Mouse (Mus musculus) kidney, embryonic 15.5 days (tissue): ENCODE data around the gene Pcbd2. TPM values are rescaled to one million over a fixed set of nuclear protein-coding genes. Genes with fewer than 3 reads are reported as not detected.

ENCODE experiments used
- ATAC-seq: fragments of 200-750 bp; cut with Nextera tagmentation; replicated peaks from 2 replicates; pipeline ENCODE4 v1.8.0; 2017; ENCODE audit warnings: moderate TSS enrichment; ENCODE audit not compliant: low FRiP score
- H3K27ac ChIP-seq: fragments of 300-500 bp; sonication (generic); 2 replicates; pipeline ENCODE4 v1.5.1; 2015; ENCODE audit warnings: mild to moderate bottlenecking, inconsistent platforms
- H3K27me3 ChIP-seq: fragments of 300-500 bp; sonication (generic); 2 replicates; pipeline ENCODE4 v1.6.1; 2015; ENCODE audit warnings: inconsistent platforms
- H3K36me3 ChIP-seq: fragments of 300-500 bp; sonication (generic); 2 replicates; pipeline ENCODE4 v1.6.1; 2015; ENCODE audit warnings: inconsistent platforms
- H3K4me1 ChIP-seq: fragments of 300-500 bp; sonication (generic); 2 replicates; pipeline ENCODE4 v1.6.1; 2015; ENCODE audit warnings: inconsistent platforms
- H3K4me2 ChIP-seq: fragments of 300-500 bp; sonication (generic); 2 replicates; pipeline ENCODE4 v1.6.1; 2015; ENCODE audit warnings: moderate library complexity, mild to moderate bottlenecking, inconsistent platforms
- H3K4me3 ChIP-seq: fragments of 300-500 bp; sonication (generic); replicated peaks from 2 replicates; pipeline ENCODE4 v1.5.1; 2015; ENCODE audit warnings: mild to moderate bottlenecking, inconsistent platforms
- H3K9ac ChIP-seq: fragments of 300-500 bp; sonication (generic); 2 replicates; pipeline ENCODE4 v1.6.1; 2015; ENCODE audit warnings: mild to moderate bottlenecking, inconsistent platforms
- H3K9me3 ChIP-seq: fragments of 300-500 bp; sonication (generic); replicated peaks from 2 replicates; pipeline ENCODE4 v1.6.1; 2016; ENCODE audit warnings: inconsistent platforms
- WGBS: fragments of 180-500 bp; shearing (Covaris S2); methylation state at CpG from one replicate; pipeline ENCODE4 v1.1.7; 2015; ENCODE audit warnings: mixed read lengths; 5-methylcytosine and 5-hydroxymethylcytosine counted together
- polyA plus RNA-seq: library from polyadenylated mRNA; unstranded; fragments of >200 nt; fragmentation: Nextera tagmentation; extraction: Ambion mirVana; gene quantifications from 2 replicates; pipeline ENCODE4 v1.2.1, GENCODE M21; 2015

Gene Pcbd2
- polyA plus RNA-seq, 1 experiment from 2014 or later: 54.9 TPM

DNA sequence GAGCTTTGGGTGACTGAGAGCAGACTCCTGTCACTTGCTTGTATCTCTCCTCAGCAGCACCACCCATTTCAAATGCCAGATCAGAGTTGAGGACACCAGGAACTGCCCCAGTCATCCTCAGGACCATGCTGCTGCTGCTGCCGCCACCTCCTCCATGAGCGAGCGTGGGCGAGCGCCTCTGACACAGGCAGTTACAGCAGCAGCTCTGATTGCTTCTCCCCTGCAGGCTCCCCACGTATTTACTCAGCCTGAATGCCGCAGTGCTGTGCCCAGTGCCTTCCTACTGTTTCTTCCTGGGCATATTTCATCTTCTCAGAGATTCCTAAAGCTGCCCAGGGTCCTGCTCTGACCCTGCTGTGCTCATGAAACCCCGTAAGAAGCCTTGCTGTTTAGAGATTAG is 15.1 kb downstream of the Pcbd2 start:
- WGBS: 37% methylated on average over 8 of the region's 8 CpGs
- H3K27me3 ChIP-seq: no peaks in the 10 kb centered on the region
- peak; percentile 55; the same call in 1 of the 2 replicates for ATAC-seq

DNA sequence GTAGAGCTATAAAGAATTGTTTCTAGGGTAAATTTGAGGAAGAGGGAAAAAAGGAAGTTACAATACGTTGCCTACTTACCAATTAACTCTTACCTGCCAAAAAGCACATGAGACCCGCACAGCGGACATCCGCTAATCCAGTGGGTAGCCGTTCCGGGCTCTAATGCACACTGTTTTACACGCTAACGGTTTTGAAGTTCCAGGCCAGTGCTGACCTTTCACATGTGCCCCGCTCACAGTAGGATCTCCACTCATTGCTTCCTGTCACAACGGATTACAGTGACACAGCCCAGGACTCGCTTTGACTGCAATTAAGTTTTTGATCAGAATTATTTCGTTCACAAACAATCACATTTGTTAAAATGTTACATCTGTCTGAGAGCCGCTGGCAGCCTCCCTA is 27.2 kb downstream of the Pcbd2 start:
- Histone ChIP-seq H3K4me1 (peaks cover 12% of the 10 kb centered on the region), H3K27ac (no peak overlapping the region), H3K27me3 (no peaks in the 10 kb centered on the region), H3K4me3 (no peak overlapping the region), H3K9me3 (no peaks in the 10 kb centered on the region), H3K9ac (no peak overlapping the region), H3K4me2 (no peak overlapping the region), H3K36me3 (no peaks in the 10 kb centered on the region)
- no peak for ATAC-seq
- WGBS: 77% methylated on average over 13 of the region's 13 CpGs

More for the DNA sequence above, 15.1 kb downstream of the Pcbd2 start:
- H3K36me3 ChIP-seq: peaks cover 6% of the 10 kb centered on the region; the same call in 1 of the 2 replicates
- no peaks in the 10 kb centered on the region for H3K9me3 ChIP-seq
- no peak overlapping the region for H3K9ac ChIP-seq
- peak overlapping the region; percentile 48; the same call in 1 of the 2 replicates for H3K27ac ChIP-seq
- 0 out of 2 replicates have a peak overlapping the region, but pooled peaks have one; percentile 27 for H3K4me2 ChIP-seq
- no peak overlapping the region for H3K4me3 ChIP-seq
- H3K4me1 ChIP-seq: peaks cover 19% of the 10 kb centered on the region

GRCm38 (mm10) chr13:55756789-55757188 is 29.6 kb downstream of the Pcbd2 start:
- H3K9ac ChIP-seq: peak overlapping the region; percentile 35; the same call in 1 of the 2 replicates

DNA sequence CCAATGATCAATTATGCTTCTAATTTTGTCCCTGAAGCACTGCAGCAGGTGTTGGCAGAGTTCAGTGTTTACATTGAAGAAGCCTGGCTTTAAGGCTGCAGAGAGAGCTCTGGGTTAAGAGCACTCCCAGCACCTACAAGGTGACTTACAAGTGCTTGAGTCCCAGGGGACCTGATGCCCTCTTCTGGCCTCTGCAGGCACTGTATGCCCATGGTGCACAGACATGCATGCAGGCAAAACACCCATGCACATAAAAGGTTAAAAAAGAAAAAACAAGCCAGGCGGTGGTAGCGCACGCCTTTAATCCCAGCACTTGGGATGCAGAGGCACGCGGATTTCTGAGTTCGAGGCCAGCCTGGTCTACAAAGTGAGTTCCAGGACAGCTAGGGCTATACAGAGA is 30.5 kb downstream of the Pcbd2 start:
- no peak for ATAC-seq
- 91% methylated on average over 6 of the region's 6 CpGs for WGBS

More at GRCm38 (mm10) chr13:55756789-55757188, 29.6 kb downstream of the Pcbd2 start:
- 17% methylated on average over 8 of the region's 8 CpGs for WGBS
- Histone ChIP-seq H3K27me3 (no peaks in the 10 kb centered on the region), H3K9me3 (no peaks in the 10 kb centered on the region), H3K4me3 (peak overlapping the region; percentile 29), H3K27ac (peak overlapping the region; percentile 32; the same call in 1 of the 2 replicates), H3K4me1 (peaks cover 25% of the 10 kb centered on the region), H3K4me2 (peak overlapping the region; percentile 52), H3K36me3 (no peaks in the 10 kb centered on the region)
- 0 out of 2 replicates have a peak, but pooled peaks have one; percentile 36 for ATAC-seq

DNA sequence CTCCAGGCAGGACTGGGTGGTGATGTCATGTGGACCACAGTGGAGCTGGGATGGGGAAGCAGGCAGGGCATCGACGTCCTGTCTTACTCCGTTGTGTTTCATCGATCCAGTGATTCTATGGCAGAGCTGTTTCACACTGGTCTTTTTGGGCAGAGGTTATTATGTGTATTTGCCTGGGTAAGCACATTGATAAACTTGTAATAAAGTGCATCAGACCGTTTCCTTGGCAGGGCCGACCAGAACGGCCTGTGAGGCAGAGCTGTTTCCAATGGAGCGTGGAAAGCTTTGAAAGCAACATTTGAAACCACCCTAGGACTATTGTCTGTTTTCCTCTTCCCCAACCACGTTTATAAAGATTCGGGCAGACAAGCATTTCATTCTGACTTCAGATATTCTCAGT is 33.4 kb downstream of the Pcbd2 start:
- Histone ChIP-seq H3K27ac (peak overlapping the region; percentile 78), H3K4me2 (peak overlapping the region; percentile 40)

More for the DNA sequence above, 30.5 kb downstream of the Pcbd2 start:
- H3K36me3 ChIP-seq: no peaks in the 10 kb centered on the region
- H3K27ac ChIP-seq: no peak overlapping the region
- no peak overlapping the region for H3K4me2 ChIP-seq
- no peak overlapping the region for H3K4me3 ChIP-seq
- peaks cover 25% of the 10 kb centered on the region for H3K4me1 ChIP-seq
- H3K9ac ChIP-seq: no peak overlapping the region
- H3K9me3 ChIP-seq: no peaks in the 10 kb centered on the region
- no peaks in the 10 kb centered on the region for H3K27me3 ChIP-seq

GRCm38 (mm10) chr13:55761486-55761885 is 34.3 kb downstream of the Pcbd2 start:
- peak overlapping the region; percentile 40; the same call in 1 of the 2 replicates for H3K4me2 ChIP-seq
- H3K9ac ChIP-seq: no peak overlapping the region
- H3K27me3 ChIP-seq: 0 out of 2 replicates have a peak, but pooled peaks cover 2% of the 10 kb centered on the region
- peak overlapping the region; percentile 78; the same call in 1 of the 2 replicates for H3K27ac ChIP-seq
- no peak overlapping the region for H3K4me3 ChIP-seq
- no peak for ATAC-seq
- 36% methylated on average over 10 of the region's 10 CpGs for WGBS
- H3K36me3 ChIP-seq: no peaks in the 10 kb centered on the region
- peaks cover 24% of the 10 kb centered on the region for H3K4me1 ChIP-seq
- H3K9me3 ChIP-seq: no peaks in the 10 kb centered on the region

More for the DNA sequence above, 33.4 kb downstream of the Pcbd2 start:
- H3K27me3 ChIP-seq: 0 out of 2 replicates have a peak, but pooled peaks cover 2% of the 10 kb centered on the region
- 27% methylated on average over 10 of the region's 10 CpGs for WGBS
- ATAC-seq: peak; percentile 57; the same call in 1 of the 2 replicates
- peaks cover 28% of the 10 kb centered on the region for H3K4me1 ChIP-seq
- H3K9me3 ChIP-seq: no peaks in the 10 kb centered on the region
- H3K36me3 ChIP-seq: no peaks in the 10 kb centered on the region
- H3K9ac ChIP-seq: 0 out of 2 replicates have a peak overlapping the region, but pooled peaks have one; percentile 14
- no peak overlapping the region for H3K4me3 ChIP-seq

GRCm38 (mm10) chr13:55774352-55774751 is 47.2 kb downstream of the Pcbd2 start:
- Histone ChIP-seq H3K27ac (no peak overlapping the region), H3K9me3 (no peaks in the 10 kb centered on the region; the same call in 1 of the 2 replicates), H3K36me3 (no peaks in the 10 kb centered on the region), H3K4me3 (no peak overlapping the region), H3K4me1 (peaks cover 9% of the 10 kb centered on the region; the same call in 1 of the 2 replicates), H3K27me3 (no peaks in the 10 kb centered on the region), H3K9ac (no peak overlapping the region), H3K4me2 (no peak overlapping the region)
- ATAC-seq: no peak
- 79% methylated on average over 7 of the region's 7 CpGs for WGBS

- ATAC-seq: no peak
- H3K36me3 ChIP-seq: no peaks in the 10 kb centered on the region
- H3K27me3 ChIP-seq: no peaks in the 10 kb centered on the region
- WGBS: 9% methylated on average over 11 of the region's 11 CpGs
- H3K9ac ChIP-seq: no peak overlapping the region
- H3K4me3 ChIP-seq: no peak overlapping the region
- no peak overlapping the region for H3K27ac ChIP-seq
- H3K4me1 ChIP-seq: peaks cover 9% of the 10 kb centered on the region; the same call in 1 of the 2 replicates
- no peaks in the 10 kb centered on the region; the same call in 1 of the 2 replicates for H3K9me3 ChIP-seq
- H3K4me2 ChIP-seq: 0 out of 2 replicates have a peak overlapping the region, but pooled peaks have one; percentile 25
Observed at GRCm38 (mm10) chr13:55775056-55775455, 47.9 kb downstream of the Pcbd2 start.

DNA sequence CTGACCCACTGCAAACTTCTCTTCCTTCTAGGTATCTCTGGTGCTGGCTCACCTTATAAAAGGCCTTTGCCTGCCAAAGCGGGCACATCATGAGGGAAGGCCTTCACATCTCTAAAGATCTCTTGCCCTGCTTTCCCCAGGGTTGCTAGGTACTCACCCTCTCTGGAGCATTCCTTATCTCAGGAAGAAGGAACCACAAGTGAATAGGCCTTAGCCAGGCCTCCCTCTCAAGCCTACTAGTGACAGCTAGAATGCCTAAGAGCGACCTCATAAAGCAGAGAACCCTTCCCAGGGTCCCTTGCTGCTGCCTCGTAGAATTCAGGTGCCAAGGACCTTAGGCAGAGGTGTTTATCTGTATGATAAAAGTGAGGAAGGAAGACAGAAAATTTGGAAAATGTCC is 57.1 kb downstream of the Pcbd2 start, which contains the start of gene Catsper3:
Catsper3 (plus strand) TSS at position 301 of the 400 bp plus-strand sequence.
- no peaks in the 10 kb centered on the region for H3K27me3 ChIP-seq

DNA sequence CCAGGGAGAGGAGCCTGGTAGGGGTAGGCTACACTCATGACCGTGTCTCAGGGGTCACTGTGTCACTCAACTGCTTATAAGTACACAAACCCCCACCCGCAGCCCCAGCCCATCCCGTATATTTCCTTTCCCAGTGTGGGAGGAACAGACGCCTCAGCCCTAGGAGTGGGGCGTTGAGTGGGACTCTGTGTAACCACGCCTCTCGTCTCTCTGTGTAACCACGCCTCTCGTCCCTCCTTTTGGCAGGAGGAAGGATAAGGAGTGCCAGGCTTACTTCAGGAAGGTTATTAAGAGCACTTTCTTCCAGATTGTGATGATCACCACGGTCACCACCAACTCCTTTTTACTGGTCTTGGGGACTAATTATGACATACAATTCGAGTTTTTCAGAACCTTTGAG is 59.0 kb downstream of the Pcbd2 start:
- Histone ChIP-seq H3K4me1 (no peaks in the 10 kb centered on the region), H3K27ac (no peak overlapping the region), H3K9ac (no peak overlapping the region), H3K9me3 (no peaks in the 10 kb centered on the region), H3K4me2 (no peak overlapping the region), H3K4me3 (no peak overlapping the region), H3K36me3 (no peaks in the 10 kb centered on the region), H3K27me3 (no peaks in the 10 kb centered on the region)
- ATAC-seq: 0 out of 2 replicates have a peak, but pooled peaks have one; percentile 36
- WGBS: 42% methylated on average over 11 of the region's 11 CpGs

More for the DNA sequence above, 57.1 kb downstream of the Pcbd2 start, which contains the start of gene Catsper3:
- no peak within 1 kb of the TSS for H3K4me2 ChIP-seq
- H3K9ac ChIP-seq: no peak within 1 kb of the TSS
- H3K27ac ChIP-seq: no peak within 1 kb of the TSS
- ATAC-seq: no peak
- H3K9me3 ChIP-seq: no peaks in the 10 kb centered on the region
- no peaks in the 10 kb centered on the region for H3K4me1 ChIP-seq
- H3K4me3 ChIP-seq: no peak within 1 kb of the TSS
- no peaks in the 10 kb centered on the region for H3K36me3 ChIP-seq
- WGBS: 87% methylated on average over 3 of the region's 3 CpGs

GRCm38 (mm10) chr13:55801246-55801645 is 74.1 kb downstream of the Pcbd2 start:
- no peak for ATAC-seq
- Histone ChIP-seq H3K36me3 (no peaks in the 10 kb centered on the region), H3K27me3 (no peaks in the 10 kb centered on the region), H3K4me3 (no peak overlapping the region), H3K4me2 (no peak overlapping the region), H3K27ac (no peak overlapping the region), H3K9ac (no peak overlapping the region), H3K4me1 (no peaks in the 10 kb centered on the region), H3K9me3 (0 out of 2 replicates have a peak, but pooled peaks cover 5% of the 10 kb centered on the region)
- WGBS: 53% methylated on average over 2 of the region's 2 CpGs

DNA sequence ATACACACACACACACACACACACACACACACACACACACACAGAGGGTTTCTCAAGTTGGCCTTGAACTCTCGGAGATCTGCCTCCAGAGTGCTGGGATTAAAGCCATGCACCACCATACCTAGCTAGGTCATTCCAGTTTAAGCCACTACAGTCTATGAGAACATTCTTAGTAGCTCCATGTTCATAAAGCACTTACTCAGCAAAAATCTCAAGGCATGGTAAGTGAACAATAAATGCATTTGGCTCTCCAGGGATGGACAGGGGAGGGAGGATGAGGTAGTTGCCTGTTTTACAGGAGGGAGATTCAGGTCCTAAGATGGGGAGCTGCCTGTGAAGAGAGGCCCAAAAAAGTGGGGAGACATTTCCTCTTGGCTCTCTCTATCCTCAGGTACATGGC is 76.8 kb downstream of the Pcbd2 start:
- WGBS: 95% methylated on average over 1 of the region's 1 CpGs
- 0 out of 2 replicates have a peak, but pooled peaks cover 5% of the 10 kb centered on the region for H3K9me3 ChIP-seq
- H3K27ac ChIP-seq: no peak overlapping the region
- no peaks in the 10 kb centered on the region for H3K4me1 ChIP-seq
- H3K36me3 ChIP-seq: no peaks in the 10 kb centered on the region
- no peak overlapping the region for H3K4me3 ChIP-seq
- no peak for ATAC-seq
- no peaks in the 10 kb centered on the region for H3K27me3 ChIP-seq
- H3K4me2 ChIP-seq: no peak overlapping the region
- H3K9ac ChIP-seq: no peak overlapping the region
